Mouse (Mus musculus) lung, adult 2 months (tissue): ENCODE results near the gene Dpysl4.

Source experiments
- CTCF ChIP-seq: fragments of 200-500 bp; IDR thresholded peaks from 2 replicates; pipeline ENCODE4 v1.5.1; 2011; ENCODE audit warnings: mild to moderate bottlenecking, low read length, control low read depth; ENCODE audit not compliant: insufficient read depth
- POLR2A ChIP-seq: fragments of 200-500 bp; IDR thresholded peaks from 2 replicates; pipeline ENCODE4 v1.6.1; 2011; ENCODE audit warnings: low read depth, mild to moderate bottlenecking, control low read depth, low read length, borderline replicate concordance; ENCODE audit errors: extremely low read depth

DNA sequence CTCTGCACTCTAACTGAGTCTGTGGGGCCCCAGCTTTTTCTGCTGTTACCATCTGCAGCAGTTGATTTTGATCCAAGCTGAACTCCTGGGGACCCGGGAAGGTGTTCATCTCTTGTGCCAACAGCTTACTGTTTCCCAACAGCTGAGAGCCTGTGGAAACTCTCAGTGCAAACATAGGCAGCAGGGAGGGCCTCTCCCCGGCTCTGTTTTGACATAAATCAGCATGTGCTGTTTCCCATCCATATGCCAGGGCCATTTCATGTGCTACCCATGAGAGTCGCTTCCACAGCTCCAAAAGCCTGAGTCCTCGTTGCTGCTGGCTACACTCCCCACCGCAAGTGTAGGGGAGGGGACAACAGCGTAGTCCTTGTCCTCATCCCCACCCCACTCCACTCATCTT, 7.6 kb upstream of the Dpysl4 start:
- TF ChIP-seq POLR2A (no peak), CTCF (no peak)
